Mouse (Mus musculus): Measurements from ENCODE around the gene Slc50a1.

Slc50a1 gene

DNA sequence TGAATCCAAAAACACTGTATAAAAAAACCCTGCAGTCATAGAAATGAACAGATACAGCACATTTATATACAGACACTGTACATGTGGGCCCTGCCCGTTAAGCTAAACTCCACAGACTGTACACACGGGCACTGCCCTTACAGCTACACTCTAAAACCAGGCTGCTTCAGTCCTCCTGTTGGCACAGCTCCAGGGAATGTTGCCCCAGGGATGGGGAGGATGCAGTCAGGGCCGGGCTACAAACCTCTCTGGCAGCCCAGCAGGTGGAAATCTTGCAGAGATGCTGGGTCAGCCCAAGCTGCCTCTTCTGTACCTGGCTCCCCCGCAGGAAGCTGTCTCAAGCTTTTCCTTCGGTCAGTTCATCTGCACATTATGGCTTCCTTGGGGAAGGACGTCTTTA, 1.4 kb upstream of the Slc50a1 start:
- intact Hi-C loops (cut with DNase I), result no loop called here

DNA sequence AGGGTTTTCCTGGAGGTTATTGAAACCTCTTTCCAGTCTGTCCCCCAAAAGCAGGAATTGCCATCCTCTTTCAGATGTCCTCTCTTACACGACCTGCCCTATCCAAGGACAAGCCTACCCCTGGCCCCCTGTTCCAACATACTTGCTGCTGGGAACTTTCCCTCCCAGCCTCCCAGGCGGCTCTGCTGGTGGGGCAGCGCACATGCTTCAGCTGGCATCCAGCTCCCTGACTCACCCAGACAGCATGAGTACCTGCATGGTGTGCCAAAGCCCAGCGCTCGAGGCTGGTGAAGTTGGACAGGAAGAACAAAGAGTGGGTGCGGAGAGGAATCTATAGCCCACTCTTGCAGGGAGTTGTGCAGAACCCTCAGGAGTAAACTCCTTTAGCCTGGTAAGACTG, 521 bp upstream of the Slc50a1 start:
- intact Hi-C loops (cut with DNase I), result no loop called here

- intact Hi-C loops (cut with DNase I), result no loop called here
Observed at GRCm38 (mm10) chr3:89268916-89269315, 1.5 kb downstream of the Slc50a1 start.

GRCm38 (mm10) chr3:89266439-89266893, 3.9 kb downstream of the Slc50a1 start:
- intact Hi-C loops (cut with DNase I), result no loop called here

DNA sequence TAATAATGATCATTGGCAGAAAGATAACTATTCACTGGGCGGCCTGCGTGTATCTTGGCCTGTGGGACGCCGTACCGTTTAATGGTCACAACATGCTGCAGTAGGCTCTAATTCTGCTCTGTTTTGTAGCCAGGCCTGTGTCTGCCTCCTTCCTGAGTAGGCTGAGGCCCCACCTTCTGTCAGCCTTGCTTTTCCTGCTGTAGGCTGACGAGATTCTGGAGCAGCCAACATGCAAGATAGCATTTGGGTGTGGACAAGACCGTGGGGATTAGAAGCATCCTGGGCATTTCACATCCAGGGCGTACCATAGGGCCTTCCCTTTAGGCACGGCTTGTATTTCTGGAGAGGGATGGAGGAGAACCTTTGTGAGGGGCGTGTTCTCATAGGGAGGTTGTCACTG, 8.0 kb downstream of the Slc50a1 start:
- intact Hi-C loops (cut with DNase I), result no loop called here

GRCm38 (mm10) chr3:89260211-89260610, 10.2 kb downstream of the Slc50a1 start:
- intact Hi-C loops (cut with DNase I), result no loop called here

DNA sequence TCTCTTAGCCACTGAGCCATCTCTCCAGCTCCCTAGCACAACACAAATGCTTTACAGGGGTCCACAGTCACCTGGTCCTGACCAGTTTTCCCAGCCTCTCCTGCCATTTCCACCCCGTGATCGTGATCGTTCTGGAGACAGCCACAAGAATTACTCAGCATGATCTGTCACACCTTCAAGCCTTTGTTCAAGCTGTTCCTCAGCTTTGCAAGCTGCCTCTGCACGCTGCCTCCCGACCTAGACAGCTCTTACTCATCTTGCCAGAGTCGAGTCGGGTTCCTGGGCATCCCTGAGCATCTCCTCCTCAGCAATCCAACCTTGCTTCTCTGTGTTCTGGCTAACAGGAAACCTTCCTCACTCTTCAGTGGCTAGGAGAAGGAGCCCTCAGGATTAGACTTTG, 11.3 kb downstream of the Slc50a1 start, which contains the start of gene Dpm3:
Gene Dpm3, plus strand, starts transcription at position 283 of the 400 bp plus-strand sequence.
- intact Hi-C loops (cut with DNase I), result no loop called here

DNA sequence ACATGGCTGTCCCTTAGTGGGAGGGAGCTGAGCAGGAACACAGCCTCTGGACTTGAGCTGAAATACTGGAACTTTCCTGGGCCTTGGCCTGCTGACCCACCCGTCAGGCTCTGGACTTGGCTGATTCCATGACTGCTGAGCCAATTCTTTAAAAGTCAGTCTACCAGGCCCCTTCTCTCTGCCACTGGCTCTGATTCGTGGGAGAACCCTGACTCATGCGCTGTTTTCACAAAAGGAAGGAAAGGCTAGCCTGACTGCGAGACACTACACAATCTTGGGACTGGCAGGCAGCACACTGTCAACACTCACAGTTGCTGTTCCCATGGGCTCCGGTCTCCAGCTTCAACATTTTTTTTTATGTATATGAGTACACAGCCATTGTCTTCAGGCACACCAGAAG, 14.2 kb downstream of the Slc50a1 start:
- intact Hi-C loops (cut with DNase I), result no loop called here

- intact Hi-C loops (cut with DNase I), result no loop called here
Observed at GRCm38 (mm10) chr3:89254994-89255393, 15.4 kb downstream of the Slc50a1 start.

GRCm38 (mm10) chr3:89251365-89251895, 18.9 kb downstream of the Slc50a1 start:
- intact Hi-C loops (cut with DNase I), result loop anchor here (1.0 kb wide), 1 partner anchor 28 kb away; no protein-coding TSS in a partner anchor

- intact Hi-C loops (cut with DNase I), result loop anchor here (1.0 kb wide), 2 partner anchors 29 to 32 kb away; no protein-coding TSS in a partner anchor
Observed at GRCm38 (mm10) chr3:89250435-89251040, 19.8 kb downstream of the Slc50a1 start.

DNA sequence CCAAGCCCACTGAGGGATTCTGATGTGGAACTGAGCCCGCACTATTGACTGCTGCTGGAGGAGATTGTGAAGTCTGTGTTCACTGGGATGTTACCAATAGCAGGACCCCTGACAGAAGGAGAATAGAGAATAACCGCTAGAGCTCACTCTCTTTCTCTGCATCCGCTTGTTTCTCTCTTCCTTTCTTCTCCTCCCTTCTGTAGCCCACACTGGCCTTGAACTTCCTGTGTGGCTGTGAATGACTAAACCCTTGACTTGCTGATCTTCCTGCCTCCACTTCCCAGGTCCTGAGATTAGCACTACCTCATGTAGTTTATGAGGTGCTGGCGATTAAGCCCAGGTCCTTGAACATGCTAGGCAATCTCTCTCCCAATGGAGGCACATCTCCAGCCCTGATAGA, 22.9 kb downstream of the Slc50a1 start:
- intact Hi-C loops (cut with DNase I), result no loop called here

DNA sequence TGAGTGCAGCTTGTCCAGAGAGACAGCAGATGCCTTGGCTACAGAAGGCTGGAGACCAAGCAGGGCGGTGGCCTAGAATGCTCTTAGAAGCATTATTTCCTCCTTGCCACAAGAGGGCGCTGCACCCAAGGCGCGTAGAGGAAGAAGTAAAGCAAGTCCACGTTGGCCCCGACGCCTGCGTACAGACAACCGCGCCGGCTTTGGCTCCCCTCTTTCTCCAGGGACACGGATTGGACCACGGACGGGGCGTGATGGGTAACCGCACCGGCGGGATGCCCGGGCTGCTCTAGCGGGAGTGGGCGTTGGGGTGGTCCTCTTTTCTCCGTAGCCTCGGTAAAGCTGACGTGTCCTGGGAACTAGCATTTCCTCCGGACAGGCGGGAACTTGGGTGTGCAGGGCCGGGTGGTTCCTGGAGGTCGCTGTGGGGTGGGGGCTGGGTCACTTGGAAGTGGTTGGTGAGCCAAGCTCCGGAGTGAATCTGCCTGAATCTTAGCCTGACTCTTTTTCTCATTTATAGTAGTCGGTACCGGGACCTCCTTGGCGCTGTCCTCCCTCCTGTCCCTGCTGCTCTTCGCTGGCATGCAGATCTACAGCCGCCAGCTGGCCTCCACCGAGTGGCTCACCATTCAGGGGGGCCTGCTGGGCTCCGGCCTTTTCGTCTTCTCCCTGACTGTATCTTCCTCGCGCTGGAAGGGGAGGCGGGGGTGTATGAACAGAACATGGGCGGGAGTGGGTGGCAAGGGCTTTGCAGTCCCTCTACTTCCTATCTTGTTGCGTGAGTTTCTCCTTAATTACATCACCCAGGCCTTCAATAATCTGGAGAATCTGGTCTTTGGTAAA, 23.9 kb downstream of the Slc50a1 start, which contains the start of gene Trim46:
Gene Trim46, minus strand, starts transcription at position 49 of the 840 bp plus-strand sequence.
- intact Hi-C loops (cut with DNase I), result no loop called here

DNA sequence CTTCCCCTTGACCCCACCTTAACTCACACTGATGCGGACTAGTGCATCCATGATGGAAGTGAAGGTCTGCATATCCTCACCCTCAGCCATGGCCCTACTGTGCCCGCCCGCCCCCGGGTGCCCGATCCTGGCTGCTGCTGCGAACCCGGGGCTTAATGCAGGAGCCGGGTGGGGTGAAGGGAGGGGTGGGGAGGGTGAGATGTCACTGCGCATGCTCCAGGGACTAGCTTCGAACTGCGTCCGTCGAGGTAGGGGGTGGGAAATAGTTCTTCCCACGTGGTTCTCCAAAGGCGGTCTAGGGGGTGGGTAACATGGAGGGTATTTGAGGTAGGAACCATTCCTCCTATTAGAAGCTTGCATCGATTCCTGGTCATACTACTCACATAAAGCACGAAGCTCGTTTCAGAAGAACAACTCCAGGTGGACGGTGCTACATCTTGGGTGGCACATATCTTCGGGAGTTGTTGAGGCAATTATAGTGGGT, 24.6 kb downstream of the Slc50a1 start, which contains the start of gene Krtcap2:
Gene Krtcap2, plus strand, starts transcription at position 279 of the 484 bp plus-strand sequence.
- intact Hi-C loops (cut with DNase I), result no loop called here

DNA sequence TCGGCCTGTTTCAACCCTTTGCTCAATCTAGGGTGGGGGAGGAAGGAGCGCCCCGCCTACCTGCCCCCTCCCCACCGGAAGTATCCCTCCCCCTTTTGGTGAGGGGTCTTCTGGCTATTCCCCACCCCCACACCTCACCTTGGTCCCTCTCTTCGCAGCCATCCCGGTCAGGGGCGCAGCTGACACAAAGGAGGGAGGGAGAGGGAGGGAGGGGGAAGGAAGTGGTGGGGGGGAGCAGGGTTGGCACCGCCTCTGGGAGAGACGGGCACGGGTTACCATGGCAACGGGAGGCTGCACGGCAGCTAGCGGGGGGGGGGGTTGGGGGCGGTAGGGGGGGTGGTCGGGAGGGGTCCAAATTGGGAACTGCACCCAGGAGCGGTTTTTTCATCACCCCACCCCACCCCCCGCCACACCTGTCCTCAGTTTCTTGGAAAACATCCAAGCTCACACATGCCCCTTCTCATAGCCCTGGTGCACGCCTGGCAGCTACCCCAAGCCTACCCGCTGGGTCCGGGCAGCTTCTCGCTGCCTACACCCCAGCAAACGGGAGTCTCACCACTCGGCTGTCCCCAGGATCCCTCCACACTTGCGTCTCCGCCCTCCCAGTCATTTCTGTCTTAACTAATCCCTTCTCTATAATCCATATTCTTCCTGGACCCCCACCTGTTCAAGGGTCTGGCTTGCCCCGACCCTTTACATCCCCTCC, 25.2 kb downstream of the Slc50a1 start:
- intact Hi-C loops (cut with DNase I), result no loop called here

DNA sequence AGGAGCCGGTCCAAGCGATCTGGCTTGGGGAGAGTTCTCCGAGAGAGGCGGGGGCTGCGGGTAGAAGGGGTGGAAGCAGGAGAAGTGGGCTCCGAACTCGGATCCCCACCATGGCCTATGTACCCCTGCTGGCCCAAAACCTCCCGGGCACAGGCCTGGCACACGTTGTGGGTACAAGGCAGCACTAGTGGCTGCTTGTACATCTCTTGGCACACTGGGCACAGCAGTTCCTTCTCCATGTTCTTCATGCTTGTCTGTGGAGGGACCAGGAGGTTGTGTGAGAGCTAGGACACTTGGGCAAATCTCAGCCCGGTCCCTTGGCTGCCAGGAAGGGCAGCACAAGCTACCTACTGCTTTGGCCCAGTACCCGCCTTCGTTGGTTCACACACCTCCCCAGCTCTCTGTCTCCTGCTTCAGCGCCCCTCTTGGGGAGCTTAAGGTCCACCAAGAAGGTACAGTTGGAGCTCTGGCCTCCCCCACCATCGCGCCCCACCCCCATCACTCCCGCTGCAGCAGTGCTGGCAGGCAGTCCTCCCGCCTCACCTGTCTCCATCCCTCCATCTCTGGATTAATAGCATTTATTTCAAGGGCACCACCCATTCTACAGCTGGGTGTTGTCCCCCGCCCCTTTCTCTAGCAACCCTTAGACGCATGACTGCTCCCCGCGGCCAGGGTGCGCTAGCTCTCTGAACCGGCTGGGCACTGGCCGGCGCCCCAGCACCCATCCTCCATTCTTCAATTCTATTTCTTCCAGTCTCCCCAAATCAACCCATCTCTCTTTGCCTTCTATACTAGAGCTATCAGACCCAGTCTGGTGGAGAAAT, 26.0 kb downstream of the Slc50a1 start:
- intact Hi-C loops (cut with DNase I), result no loop called here

DNA sequence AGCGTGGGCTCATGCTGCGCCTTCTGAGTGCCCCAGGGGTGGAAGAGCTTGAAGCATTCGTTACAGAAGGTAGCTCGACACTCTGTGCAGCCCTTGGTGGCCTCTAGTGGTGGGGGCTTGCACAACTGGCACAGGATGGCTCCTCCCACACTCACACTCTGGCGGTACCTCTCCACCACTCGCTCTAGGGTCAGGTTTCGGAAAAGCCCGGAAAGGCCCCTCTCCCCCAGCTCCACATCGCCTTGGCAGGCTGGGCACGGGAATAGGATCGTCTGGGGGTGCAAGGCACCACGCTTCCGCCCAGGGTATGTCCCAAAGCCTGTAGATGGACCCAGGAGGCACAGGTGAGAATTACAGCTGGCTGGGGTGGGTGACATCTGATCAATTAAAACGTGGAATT, 26.8 kb downstream of the Slc50a1 start:
- intact Hi-C loops (cut with DNase I), result no loop called here

DNA sequence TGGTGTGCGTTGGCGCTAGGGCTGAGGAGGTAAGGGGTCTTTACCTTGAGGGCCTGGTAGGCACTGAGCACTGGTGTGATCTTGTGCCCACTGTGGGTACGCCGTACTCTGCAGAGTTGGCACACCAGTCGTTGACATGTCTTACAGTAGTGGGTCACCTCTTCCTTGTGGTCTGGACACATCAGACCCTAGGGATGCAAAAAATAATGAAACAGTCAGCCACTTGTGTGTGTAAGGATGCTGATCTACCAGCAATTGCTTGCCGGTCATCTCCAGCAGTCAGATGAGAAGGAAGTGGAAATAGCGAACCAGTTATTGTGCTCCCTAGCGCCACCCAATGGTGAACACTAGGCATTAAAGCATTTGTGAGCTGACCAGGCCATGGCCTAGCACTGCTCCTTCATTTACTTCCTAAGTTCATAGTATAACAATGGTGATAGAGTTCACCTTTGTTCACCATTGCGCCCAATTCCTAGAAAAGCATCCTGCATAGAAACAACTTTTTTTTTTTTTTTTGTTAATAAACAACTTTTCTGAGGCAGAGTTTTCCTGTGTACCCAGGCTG, 28.0 kb downstream of the Slc50a1 start:
- intact Hi-C loops (cut with DNase I), result no loop called here

DNA sequence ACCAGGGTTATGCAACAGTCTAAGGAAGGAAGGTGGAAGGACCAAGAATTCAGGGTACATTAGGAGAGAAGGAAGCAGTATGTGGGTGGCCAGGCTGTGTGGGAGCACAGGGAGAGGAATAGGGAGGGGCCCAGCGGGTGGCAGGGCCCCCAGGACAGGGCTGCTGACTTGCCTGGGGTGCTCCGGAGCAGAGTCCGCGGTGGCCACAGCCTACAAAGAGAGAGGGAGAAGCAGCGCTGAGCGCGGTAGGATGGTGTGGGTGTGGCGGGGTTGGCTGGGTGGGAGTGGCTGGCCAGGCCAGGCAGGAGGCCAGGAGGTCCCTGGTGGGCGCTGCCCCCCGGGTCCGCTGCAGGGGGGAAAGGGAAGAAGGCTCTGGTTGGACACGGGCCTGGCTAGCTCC, 31.9 kb downstream of the Slc50a1 start:
- intact Hi-C loops (cut with DNase I), result no loop called here

DNA sequence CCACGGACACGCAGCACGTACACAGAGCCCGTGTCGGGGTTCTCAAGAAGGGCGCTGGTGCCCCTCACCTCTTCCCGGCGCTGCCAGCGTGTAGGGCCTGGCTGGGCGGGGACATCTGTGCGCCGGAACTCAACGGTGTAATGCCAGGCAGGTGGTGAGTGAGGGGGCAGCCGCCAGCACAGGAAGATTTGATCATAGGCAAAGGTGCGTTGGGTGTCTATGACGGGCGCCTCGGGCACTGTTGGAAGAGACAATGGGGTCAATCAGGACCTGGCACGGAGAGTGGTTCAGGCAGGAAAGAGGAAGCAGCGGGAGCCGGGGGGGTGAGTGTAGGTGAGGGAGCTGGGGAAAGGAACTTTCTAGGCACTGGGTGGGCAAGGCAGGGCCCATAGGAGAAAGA, 32.7 kb downstream of the Slc50a1 start:
- intact Hi-C loops (cut with DNase I), result no loop called here
